12 mouse cellular contexts compared by ENCODE assay signal in genomic region chr2:165243122-165243720, GRCm38 (mm10). TPM values are rescaled to one million over a fixed set of nuclear protein-coding genes. Genes with fewer than 3 reads are reported as not detected.
DNase-seq lines count a peak whose midpoint lies in the region; ATAC-seq lines count a peak whose summit lies in the region.
"Had no signal": no experiment of that assay in that cellular context is flagged by ENCODE, and none has a peak within 500 bp of the region (broad histone marks: within the 10 kb centered on the region; RNA-seq: fewer than 3 reads in every experiment).

No protein-coding gene starts in this region.

- peak overlapping the region; percentile 16; the same call in 1 of the 2 replicates for H3K4me2 ChIP-seq in midbrain, embryonic 12.5 days (replicated peaks)
- H3K4me2 ChIP-seq: limb, embryonic 15.5 days had no signal

- H3K27me3 ChIP-seq in hindbrain, embryonic 10.5 days (ENCODE audit: insufficient read depth, poor library complexity, severe bottlenecking) = peaks cover 100% of the 10 kb centered on the region
- peaks cover 85% of the 10 kb centered on the region for H3K27me3 ChIP-seq in midbrain, embryonic 12.5 days

- no peak for ATAC-seq in midbrain, embryonic 12.5 days (ENCODE audit: low FRiP score, low read depth)
- ATAC-seq in frontal cortex, adult (ENCODE audit: low TSS enrichment) = no peak

- H3K9ac ChIP-seq in midbrain, embryonic 12.5 days (replicated peaks) = no peak overlapping the region; the same call in 1 of the 2 replicates
- H3K9ac ChIP-seq: limb, embryonic 15.5 days had no signal

- peak overlapping the region; percentile 2; the same call in 1 of the 2 replicates for H3K4me3 ChIP-seq in hindbrain, embryonic 10.5 days
- H3K4me3 ChIP-seq in midbrain, embryonic 12.5 days = no peak overlapping the region
- H3K4me3 ChIP-seq: erythroblast, embryonic 14.5 days; limb, embryonic 15.5 days had no signal

- peaks cover 53% of the 10 kb centered on the region for H3K4me1 ChIP-seq in hindbrain, embryonic 10.5 days (replicated peaks)
- peaks cover 40% of the 10 kb centered on the region for H3K4me1 ChIP-seq in midbrain, embryonic 12.5 days

- no peaks in the 10 kb centered on the region for H3K36me3 ChIP-seq in hindbrain, embryonic 10.5 days
- no peaks in the 10 kb centered on the region for H3K36me3 ChIP-seq in midbrain, embryonic 12.5 days
- H3K36me3 ChIP-seq: limb, embryonic 15.5 days had no signal

- no peaks in the 10 kb centered on the region for H3K9me3 ChIP-seq in hindbrain, embryonic 10.5 days
- H3K9me3 ChIP-seq in midbrain, embryonic 12.5 days = no peaks in the 10 kb centered on the region; the same call in 1 of the 2 replicates
- H3K9me3 ChIP-seq: limb, embryonic 15.5 days had no signal

- peak; percentile 91 for DNase-seq in cerebellum, adult 11-12 months
- DNase-seq in cerebellum, postnatal 10 days = peak; percentile 82 to 91
- DNase-seq in hindbrain, embryonic 10.5 days (ENCODE audit: low spot score) = no peak
- no peak for DNase-seq in adrenal gland, adult 2 months
- DNase-seq in urinary bladder, postnatal 14 days (ENCODE audit: low spot score) = no peak
- DNase-seq in urinary bladder, postnatal 10 days (ENCODE audit: low spot score) = no peak
- DNase-seq: kidney, adult 8-10 months; right cerebral cortex, postnatal 14 days had no signal

- H3K27ac ChIP-seq in hindbrain, embryonic 10.5 days = peak overlapping the region; percentile 18; the same call in 1 of the 2 replicates
- no peak overlapping the region for H3K27ac ChIP-seq in midbrain, embryonic 12.5 days (replicated peaks)
- H3K27ac ChIP-seq: limb, embryonic 15.5 days had no signal

- WGBS in hindbrain, embryonic 10.5 days = 5% methylated on average over 11 of the region's 11 CpGs
- WGBS in midbrain, embryonic 12.5 days = 5% methylated on average over 11 of the region's 11 CpGs

RNA-seq across cellular contexts. Expression of gene Cdh22, which starts 8.6 kb away (rescaled TPM):
- polyA plus RNA-seq in hindbrain, embryonic 10.5 days (2016; fragmentation: Nextera tagmentation; extraction: Ambion mirVana) = 4.4 and 8.7 TPM in 2 replicates
- polyA plus RNA-seq in midbrain, embryonic 12.5 days (2016; fragmentation: Nextera tagmentation; extraction: Ambion mirVana) = 14.8 and 18.8 TPM in 2 replicates
- 1 to 10 TPM in 1 of 2 experiments, under 1 TPM in 1; 0.89 to 1.8 TPM for total RNA-seq in adrenal gland, adult 2 months (2021)
- 1.5 and 6.1 TPM in 2 replicates for polyA plus RNA-seq in adrenal gland, adult 2 months (2012; rRNA removed)
- polyA plus RNA-seq: erythroblast, embryonic 14.5 days had no signal

RNA-seq across cellular contexts. Expression of gene Slc35c2, which starts 44.4 kb away (rescaled TPM):
- 68.3 and 73.0 TPM in 2 replicates for polyA plus RNA-seq in hindbrain, embryonic 10.5 days (2016; fragmentation: Nextera tagmentation; extraction: Ambion mirVana)
- 61.6 and 67.1 TPM in 2 replicates for polyA plus RNA-seq in midbrain, embryonic 12.5 days (2016; fragmentation: Nextera tagmentation; extraction: Ambion mirVana)
- total RNA-seq in adrenal gland, adult 2 months (2021) = 10 to 100 TPM; 51.0 to 56.6 TPM
- 87.4 and 87.6 TPM in 2 replicates for polyA plus RNA-seq in adrenal gland, adult 2 months (2012; rRNA removed)

Comparison
In these comparisons a context has a peak if more than half of its experiments do, and no peak if none do; other contexts are left out.
1. DNase-seq: peak in cerebellum, adult 11-12 months (single experiment) and cerebellum, postnatal 10 days (2 of 2); none in hindbrain, embryonic 10.5 days (single experiment), adrenal gland, adult 2 months (single experiment), urinary bladder, postnatal 14 days (single experiment) and urinary bladder, postnatal 10 days (single experiment).